Mouse (Mus musculus): ENCODE measurements around the gene Hoxb13.

GRCm38 (mm10) chr11:96178356-96178755 lies 15.8 kb upstream of the Hoxb13 start:
- TF ChIP-seq EP300 (IDR thresholded peaks at IDR 0.05; ENCODE audit: low read depth) (no peak), CTCF (IDR thresholded peaks at IDR 0.05; ENCODE audit: low read depth) (no peak)

Data from liver, postnatal 0 days (tissue).